Mouse (Mus musculus): ENCODE results near the gene Pgm1. TPM values are rescaled to one million over a fixed set of nuclear protein-coding genes. Genes with fewer than 3 reads are reported as not detected.

Pgm1 gene
- total and polyA plus RNA-seq, 3 experiments, result 47.2 to 102 (median 66.8) TPM

GRCm38 (mm10) chr4:99939711-99940505 lies 10.7 kb downstream of the Pgm1 start:
- ATAC-seq (ENCODE audit: extremely low read depth, insufficient number of reproducible peaks, low FRiP score, poor library complexity, severe bottlenecking), result no peak
- Histone ChIP-seq H3K4me1 (ENCODE audit: insufficient read depth, low read depth, low read length) (peaks cover 67% of the 10 kb centered on the region), H3K4me3 (ENCODE audit: low read depth, low read length) (no peak overlapping the region), H3K27me3 (ENCODE audit: insufficient read depth, low read length) (no peaks in the 10 kb centered on the region), H3K9me3 (replicated peaks) (no peaks in the 10 kb centered on the region), H3K36me3 (replicated peaks) (peaks cover 97% of the 10 kb centered on the region)
- no peak for DNase-seq (ENCODE audit: low spot score)
- TF ChIP-seq TAL1 (conservative IDR thresholded peaks at IDR 0.05; ENCODE audit: low read depth, low read length), result no peak
- TF ChIP-seq GATA1 (IDR thresholded peaks at IDR 0.05; ENCODE audit: borderline replicate concordance, low read length), result no peak
- TF ChIP-seq GATA2 (IDR thresholded peaks at IDR 0.05; ENCODE audit: borderline replicate concordance, low read depth, low read length), result no peak

- no peaks in the 10 kb centered on the region for H3K27me3 ChIP-seq (ENCODE audit: insufficient read depth, low read length)
- peaks cover 67% of the 10 kb centered on the region for H3K4me1 ChIP-seq (ENCODE audit: insufficient read depth, low read depth, low read length)
- no peak overlapping the region for H3K4me3 ChIP-seq (ENCODE audit: low read depth, low read length)
- no peaks in the 10 kb centered on the region for H3K9me3 ChIP-seq (replicated peaks)
- ATAC-seq (ENCODE audit: extremely low read depth, insufficient number of reproducible peaks, low FRiP score, poor library complexity, severe bottlenecking) (peak; percentile 69), DNase-seq (ENCODE audit: low spot score) (peak; percentile 16)
- peaks cover 97% of the 10 kb centered on the region for H3K36me3 ChIP-seq (replicated peaks)
- TF ChIP-seq GATA1 (IDR thresholded peaks at IDR 0.05; ENCODE audit: borderline replicate concordance, low read length) (no peak), GATA2 (IDR thresholded peaks at IDR 0.05; ENCODE audit: borderline replicate concordance, low read depth, low read length) (no peak), CTCF (IDR thresholded peaks at IDR 0.05; ENCODE audit: low read depth, low read length) (no peak), POLR2AphosphoS5 (IDR thresholded peaks at IDR 0.05; ENCODE audit: insufficient replicate concordance, low read depth, low read length) (no peak), TAL1 (conservative IDR thresholded peaks at IDR 0.05; ENCODE audit: low read depth, low read length) (no peak)
Observed at GRCm38 (mm10) chr4:99941655-99942414, 12.6 kb downstream of the Pgm1 start.

GRCm38 (mm10) chr4:99944606-99945005 lies 15.4 kb downstream of the Pgm1 start:
- H3K9me3 ChIP-seq (replicated peaks), result no peaks in the 10 kb centered on the region
- no peaks in the 10 kb centered on the region for H3K27me3 ChIP-seq (ENCODE audit: insufficient read depth, low read length)
- DNase-seq (ENCODE audit: low spot score), result no peak
- H3K4me3 ChIP-seq (ENCODE audit: low read depth, low read length), result no peak overlapping the region
- TF ChIP-seq TAL1 (conservative IDR thresholded peaks at IDR 0.05; ENCODE audit: low read depth, low read length) (no peak), GATA2 (IDR thresholded peaks at IDR 0.05; ENCODE audit: borderline replicate concordance, low read depth, low read length) (no peak), POLR2AphosphoS5 (IDR thresholded peaks at IDR 0.05; ENCODE audit: insufficient replicate concordance, low read depth, low read length) (no peak), CTCF (IDR thresholded peaks at IDR 0.05; ENCODE audit: low read depth, low read length) (no peak), GATA1 (IDR thresholded peaks at IDR 0.05; ENCODE audit: borderline replicate concordance, low read length) (no peak)
- peaks cover 83% of the 10 kb centered on the region for H3K36me3 ChIP-seq (replicated peaks)
- ATAC-seq (ENCODE audit: extremely low read depth, insufficient number of reproducible peaks, low FRiP score, poor library complexity, severe bottlenecking), result no peak
- peaks cover 66% of the 10 kb centered on the region for H3K4me1 ChIP-seq (ENCODE audit: insufficient read depth, low read depth, low read length)

- H3K9me3 ChIP-seq (replicated peaks), result no peaks in the 10 kb centered on the region
- peaks cover 79% of the 10 kb centered on the region for H3K36me3 ChIP-seq (replicated peaks)
- peaks cover 64% of the 10 kb centered on the region for H3K4me1 ChIP-seq (ENCODE audit: insufficient read depth, low read depth, low read length)
- H3K4me3 ChIP-seq (ENCODE audit: low read depth, low read length), result no peak overlapping the region
- no peak for TF ChIP-seq GATA2 (IDR thresholded peaks at IDR 0.05; ENCODE audit: borderline replicate concordance, low read depth, low read length)
- no peak for TF ChIP-seq GATA1 (IDR thresholded peaks at IDR 0.05; ENCODE audit: borderline replicate concordance, low read length)
- TF ChIP-seq CTCF (IDR thresholded peaks at IDR 0.05; ENCODE audit: low read depth, low read length), result no peak
- TF ChIP-seq TAL1 (conservative IDR thresholded peaks at IDR 0.05; ENCODE audit: low read depth, low read length), result no peak
- no peak for TF ChIP-seq POLR2AphosphoS5 (IDR thresholded peaks at IDR 0.05; ENCODE audit: insufficient replicate concordance, low read depth, low read length)
- ATAC-seq (ENCODE audit: extremely low read depth, insufficient number of reproducible peaks, low FRiP score, poor library complexity, severe bottlenecking) (no peak), DNase-seq (ENCODE audit: low spot score) (no peak)
- H3K27me3 ChIP-seq (ENCODE audit: insufficient read depth, low read length), result no peaks in the 10 kb centered on the region
Observed at GRCm38 (mm10) chr4:99945011-99945410, 15.8 kb downstream of the Pgm1 start.

- no peak for TF ChIP-seq POLR2AphosphoS5 (IDR thresholded peaks at IDR 0.05; ENCODE audit: insufficient replicate concordance, low read depth, low read length)
- no peak for TF ChIP-seq GATA2 (IDR thresholded peaks at IDR 0.05; ENCODE audit: borderline replicate concordance, low read depth, low read length)
- TF ChIP-seq CTCF (IDR thresholded peaks at IDR 0.05; ENCODE audit: low read depth, low read length), result no peak
- no peak for TF ChIP-seq TAL1 (conservative IDR thresholded peaks at IDR 0.05; ENCODE audit: low read depth, low read length)
- peaks cover 49% of the 10 kb centered on the region for H3K4me1 ChIP-seq (ENCODE audit: insufficient read depth, low read depth, low read length)
- ATAC-seq (ENCODE audit: extremely low read depth, insufficient number of reproducible peaks, low FRiP score, poor library complexity, severe bottlenecking) (no peak), DNase-seq (ENCODE audit: low spot score) (no peak)
- peaks cover 79% of the 10 kb centered on the region for H3K36me3 ChIP-seq (replicated peaks)
- no peaks in the 10 kb centered on the region for H3K9me3 ChIP-seq (replicated peaks)
- H3K4me3 ChIP-seq (ENCODE audit: low read depth, low read length), result no peak overlapping the region
- no peaks in the 10 kb centered on the region for H3K27me3 ChIP-seq (ENCODE audit: insufficient read depth, low read length)
Observed at GRCm38 (mm10) chr4:99946516-99946915, 17.3 kb downstream of the Pgm1 start.

GRCm38 (mm10) chr4:99947192-99947591 lies 18.0 kb downstream of the Pgm1 start:
- no peak overlapping the region for H3K4me3 ChIP-seq (ENCODE audit: low read depth, low read length)
- H3K9me3 ChIP-seq (replicated peaks), result no peaks in the 10 kb centered on the region
- TF ChIP-seq POLR2AphosphoS5 (IDR thresholded peaks at IDR 0.05; ENCODE audit: insufficient replicate concordance, low read depth, low read length) (no peak), TAL1 (conservative IDR thresholded peaks at IDR 0.05; ENCODE audit: low read depth, low read length) (no peak), CTCF (IDR thresholded peaks at IDR 0.05; ENCODE audit: low read depth, low read length) (no peak), GATA2 (IDR thresholded peaks at IDR 0.05; ENCODE audit: borderline replicate concordance, low read depth, low read length) (no peak), GATA1 (IDR thresholded peaks at IDR 0.05; ENCODE audit: borderline replicate concordance, low read length) (no peak)
- H3K4me1 ChIP-seq (ENCODE audit: insufficient read depth, low read depth, low read length), result peaks cover 42% of the 10 kb centered on the region
- ATAC-seq (ENCODE audit: extremely low read depth, insufficient number of reproducible peaks, low FRiP score, poor library complexity, severe bottlenecking) (peak; percentile 25; the same call in 1 of the 2 replicates), DNase-seq (ENCODE audit: low spot score) (peak; percentile 9)
- no peaks in the 10 kb centered on the region for H3K27me3 ChIP-seq (ENCODE audit: insufficient read depth, low read length)
- peaks cover 78% of the 10 kb centered on the region for H3K36me3 ChIP-seq (replicated peaks)

All from G1E (cell line).